ENCODE assay signal across 8 mouse cellular contexts in genomic region chrX:42540756-42541053, GRCm38 (mm10). TPM values are rescaled to one million over a fixed set of nuclear protein-coding genes. Genes with fewer than 3 reads are reported as not detected.
DNase-seq lines count a peak whose midpoint lies in the region; ATAC-seq and TF ChIP-seq lines count a peak whose summit lies in the region.

No protein-coding gene starts in this region.

- peak; percentile 56 to 87 for DNase-seq in heart, adult 18-20 months
- no peak for DNase-seq in heart, adult 11 months
- peak; percentile 72 for DNase-seq in embryo, embryonic 11 days
- peak; percentile 27 to 63 for DNase-seq in gastrocnemius, postnatal 4 days (ENCODE audit: low spot score in 2 of 2)
- peak; percentile 87 for DNase-seq in midbrain, embryonic 14.5 days
- peak; percentile 10 to 54 for DNase-seq in spleen, postnatal 14 days (ENCODE audit: low spot score in 2 of 2)

- H3K27ac ChIP-seq in intestine, postnatal 0 days (ENCODE audit: low read depth, low read length): no peak overlapping the region
- H3K27ac ChIP-seq in limb, embryonic 12.5 days: no peak overlapping the region
- H3K27ac ChIP-seq in midbrain, embryonic 14.5 days (replicated peaks; ENCODE audit: low read depth, low read length): no peak overlapping the region

- peak overlapping the region; percentile 34 for H3K4me3 ChIP-seq in intestine, postnatal 0 days (ENCODE audit: low read depth, low read length)
- H3K4me3 ChIP-seq in limb, embryonic 12.5 days (replicated peaks): no peak overlapping the region
- no peak overlapping the region for H3K4me3 ChIP-seq in midbrain, embryonic 14.5 days (replicated peaks; ENCODE audit: low read depth, low read length)

- 27% methylated on average over 5 of the region's 5 CpGs for WGBS in intestine, postnatal 0 days
- WGBS in limb, embryonic 12.5 days: 40% methylated on average over 5 of the region's 5 CpGs
- WGBS in midbrain, embryonic 14.5 days: 28% methylated on average over 5 of the region's 5 CpGs

- no peaks in the 10 kb centered on the region for H3K9me3 ChIP-seq in intestine, postnatal 0 days (ENCODE audit: control insufficient read depth)
- H3K9me3 ChIP-seq in limb, embryonic 12.5 days: no peaks in the 10 kb centered on the region
- no peaks in the 10 kb centered on the region for H3K9me3 ChIP-seq in midbrain, embryonic 14.5 days (ENCODE audit: control insufficient read depth, low read length)

- no peaks in the 10 kb centered on the region for H3K27me3 ChIP-seq in intestine, postnatal 0 days (replicated peaks; ENCODE audit: control insufficient read depth, insufficient read depth, low read length)
- H3K27me3 ChIP-seq in limb, embryonic 12.5 days: no peaks in the 10 kb centered on the region
- H3K27me3 ChIP-seq in midbrain, embryonic 14.5 days (ENCODE audit: control insufficient read depth, insufficient read depth, low read length): no peaks in the 10 kb centered on the region

- TF ChIP-seq CTCF in intestine, postnatal 0 days (IDR thresholded peaks at IDR 0.05; ENCODE audit: low read depth): peak; percentile 81

- no peak overlapping the region for H3K9ac ChIP-seq in intestine, postnatal 0 days (ENCODE audit: low read depth, low read length)
- H3K9ac ChIP-seq in limb, embryonic 12.5 days (replicated peaks): no peak overlapping the region
- no peak overlapping the region for H3K9ac ChIP-seq in midbrain, embryonic 14.5 days (replicated peaks; ENCODE audit: low read length)

- no peak for ATAC-seq in intestine, postnatal 0 days
- no peak for ATAC-seq in limb, embryonic 12.5 days (ENCODE audit: insufficient number of reproducible peaks, insufficient read depth, low FRiP score, low TSS enrichment, low read depth)
- no peak; the same call in 1 of the 2 replicates for ATAC-seq in midbrain, embryonic 14.5 days (ENCODE audit: low FRiP score, low TSS enrichment)

- H3K4me1 ChIP-seq in intestine, postnatal 0 days (replicated peaks; ENCODE audit: control insufficient read depth, insufficient read depth, low read length): no peaks in the 10 kb centered on the region
- H3K4me1 ChIP-seq in limb, embryonic 12.5 days (replicated peaks): no peaks in the 10 kb centered on the region
- no peaks in the 10 kb centered on the region for H3K4me1 ChIP-seq in midbrain, embryonic 14.5 days (ENCODE audit: control insufficient read depth, insufficient read depth, low read length)

- peak overlapping the region; percentile 56 for H3K4me2 ChIP-seq in intestine, postnatal 0 days (replicated peaks; ENCODE audit: low read depth)
- H3K4me2 ChIP-seq in limb, embryonic 12.5 days: peak overlapping the region; percentile 39
- H3K4me2 ChIP-seq in midbrain, embryonic 14.5 days (ENCODE audit: low read length): peak overlapping the region; percentile 31; the same call in 1 of the 2 replicates

- H3K36me3 ChIP-seq in intestine, postnatal 0 days (ENCODE audit: control insufficient read depth, insufficient read depth): no peaks in the 10 kb centered on the region
- no peaks in the 10 kb centered on the region for H3K36me3 ChIP-seq in limb, embryonic 12.5 days
- H3K36me3 ChIP-seq in midbrain, embryonic 14.5 days (ENCODE audit: control insufficient read depth, insufficient read depth, low read length): no peaks in the 10 kb centered on the region

RNA-seq across cellular contexts. Expression of gene Sh2d1a, which starts 38.5 kb away (rescaled TPM):
- total RNA-seq in heart, adult 18-20 months (2021): under 1 TPM in 1 of 2 experiments, not detected in 1; 0.67 TPM
- not detected for total RNA-seq in gastrocnemius, postnatal 4 days (2021)
- 0.08 and 0.26 TPM in 2 replicates for polyA plus RNA-seq in intestine, postnatal 0 days (2015; fragmentation: Nextera tagmentation; extraction: Ambion mirVana)
- 0.14 and 0.28 TPM in 2 replicates for polyA plus RNA-seq in limb, embryonic 12.5 days (2016; fragmentation: Nextera tagmentation; extraction: Ambion mirVana)
- polyA plus RNA-seq in midbrain, embryonic 14.5 days (2014; fragmentation: Nextera tagmentation; extraction: Ambion mirVana): 5.2 and 9.2 TPM in 2 replicates

RNA-seq across cellular contexts. Expression of gene Tex13c2, which starts 51.2 kb away (rescaled TPM):
- not detected for total RNA-seq in heart, adult 18-20 months (2021)
- total RNA-seq in gastrocnemius, postnatal 4 days (2021): not detected
- polyA plus RNA-seq in intestine, postnatal 0 days (2015; fragmentation: Nextera tagmentation; extraction: Ambion mirVana): not detected in 2 replicates
- polyA plus RNA-seq in limb, embryonic 12.5 days (2016; fragmentation: Nextera tagmentation; extraction: Ambion mirVana): not detected in 2 replicates
- polyA plus RNA-seq in midbrain, embryonic 14.5 days (2014; fragmentation: Nextera tagmentation; extraction: Ambion mirVana): 0.18 TPM in 1 of 2 replicates, not detected in the other
